Mouse (Mus musculus) skeletal muscle tissue, adult 2 months (tissue): ENCODE data around the gene Hlf.

Experiments used
- DNase-seq: peaks from one replicate; pipeline ENCODE4 v3.0.0-alpha.2; 2012; ENCODE audit warnings: low read depth, low spot score

The Hlf gene

DNA sequence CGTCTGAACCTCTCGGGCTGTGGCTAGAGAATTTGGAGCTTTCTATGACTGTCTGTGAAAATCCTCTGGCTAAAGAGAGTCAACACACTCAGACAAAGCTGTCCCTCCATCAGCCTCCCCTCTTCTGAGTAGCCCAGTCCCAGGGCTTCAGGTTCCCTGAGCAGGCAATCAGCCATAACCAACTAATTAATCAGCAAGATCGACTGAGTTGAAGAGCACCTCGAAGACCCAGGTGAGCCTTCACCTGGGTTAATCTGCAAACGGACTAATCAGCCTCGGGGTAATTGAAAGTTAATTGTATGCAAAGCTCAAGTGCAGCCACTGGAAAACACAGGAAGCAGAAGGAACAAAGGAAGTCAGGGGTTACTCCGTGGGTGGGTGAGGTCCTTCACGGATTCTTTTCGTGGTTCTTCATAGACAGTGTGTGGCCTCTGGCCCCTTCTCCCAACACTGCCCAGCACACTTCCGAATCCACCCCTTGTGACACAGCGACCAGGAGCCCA, 19.9 kb downstream of the Hlf start:
- DNase-seq: no peak

DNA sequence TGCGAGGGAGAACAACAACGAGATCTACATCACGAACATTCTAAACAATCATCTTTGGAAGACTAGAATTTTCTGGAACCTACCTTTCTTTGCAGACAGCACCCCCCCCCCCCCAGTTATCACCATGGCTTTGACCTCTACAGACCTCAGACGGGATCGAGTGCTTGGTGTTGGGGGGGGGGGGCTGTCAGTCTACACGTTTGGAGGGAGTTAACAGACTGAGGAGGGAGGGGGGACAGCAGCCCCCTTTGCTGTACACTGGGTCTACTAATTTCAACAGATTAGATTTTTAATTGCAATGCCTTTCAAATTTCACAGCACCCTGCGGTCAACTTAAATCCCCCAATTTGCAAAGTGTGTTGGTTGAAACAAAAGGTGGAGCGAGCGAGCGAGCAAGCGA, 20.3 kb downstream of the Hlf start:
- DNase-seq: no peak

DNA sequence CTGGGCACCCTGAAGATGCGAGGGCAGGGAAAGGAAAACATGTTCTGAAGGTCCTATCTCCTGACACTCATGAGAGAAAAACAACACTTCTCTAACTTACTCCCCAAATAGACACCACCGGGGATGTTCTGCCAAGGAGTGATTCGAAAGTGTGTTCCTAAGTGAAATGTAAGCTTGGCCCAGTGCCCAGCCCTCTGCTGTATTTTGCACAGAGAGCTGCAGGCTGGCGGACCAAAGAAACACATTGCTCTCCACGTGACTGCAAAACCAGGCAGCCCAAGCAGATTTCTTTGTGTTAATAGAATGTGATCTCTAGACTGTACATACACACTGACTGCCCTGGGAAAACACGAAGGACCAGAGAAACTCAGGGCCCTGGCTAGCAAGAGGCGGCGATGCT, 21.1 kb downstream of the Hlf start:
- DNase-seq: peak; percentile 97

DNA sequence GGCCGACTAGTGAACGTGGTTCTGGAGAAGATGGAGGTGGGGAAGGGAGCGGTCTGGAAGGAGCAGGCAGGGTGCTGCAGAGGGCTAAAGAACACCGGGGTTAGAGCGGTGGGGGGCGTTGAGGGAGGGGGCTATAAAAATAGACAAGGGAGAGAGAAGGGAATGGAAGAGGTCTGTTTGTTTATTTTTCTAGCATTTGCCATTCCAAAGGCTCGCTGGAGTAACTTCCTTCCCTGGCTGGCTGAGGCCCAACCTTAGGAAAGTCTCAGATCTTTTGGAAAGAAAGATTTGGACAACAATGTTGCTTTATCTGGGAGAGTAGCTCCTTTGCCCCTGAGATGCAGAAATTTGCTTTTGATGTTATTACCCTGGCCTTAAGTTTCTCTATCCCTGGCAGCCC, 21.6 kb downstream of the Hlf start:
- DNase-seq: no peak

DNA sequence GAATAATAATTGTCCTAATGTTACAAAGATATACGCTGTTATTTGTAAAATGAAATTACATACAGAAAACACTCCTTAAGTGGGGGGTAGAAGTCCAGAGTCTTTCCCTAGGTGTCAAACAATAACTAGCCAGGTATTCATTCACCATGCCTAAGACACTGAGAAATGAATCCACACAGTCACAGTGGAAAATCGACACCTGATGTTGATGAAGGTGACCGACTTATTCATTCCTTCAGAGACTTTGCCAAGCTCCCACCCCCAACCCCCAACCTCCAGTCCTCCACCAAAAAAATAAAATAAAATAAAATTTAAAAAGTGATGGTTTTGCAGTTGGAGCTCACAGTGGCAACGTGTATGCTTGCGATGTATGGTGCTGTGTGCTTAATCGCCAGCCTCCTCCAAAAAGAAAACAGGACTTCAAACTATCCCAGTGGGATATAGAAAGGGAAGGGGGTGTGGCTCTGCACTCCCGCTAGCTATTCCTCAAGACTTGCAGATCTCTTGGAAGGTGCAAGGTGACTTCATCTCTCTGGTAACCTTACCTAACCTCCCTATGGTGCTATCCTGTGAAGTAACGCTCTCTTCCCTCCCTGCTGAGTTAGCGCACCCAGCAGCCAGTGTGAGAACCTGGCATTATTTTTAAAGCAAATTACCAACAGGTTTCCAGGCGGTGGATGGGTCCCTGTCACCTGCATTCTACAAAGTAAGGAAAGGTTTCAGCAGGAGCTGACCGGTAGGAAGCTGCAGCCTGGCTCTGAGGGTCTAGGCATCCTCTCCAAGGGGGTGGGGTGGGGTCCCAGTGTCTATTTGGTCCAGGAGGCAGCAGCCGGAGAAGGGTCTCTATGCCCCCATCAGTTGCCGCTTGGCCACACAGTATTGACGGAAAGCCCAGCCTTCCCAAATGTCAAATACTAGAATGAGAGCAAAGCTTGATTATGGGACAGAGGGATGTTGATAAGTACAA, 22.5 kb downstream of the Hlf start:
- no peak for DNase-seq

DNA sequence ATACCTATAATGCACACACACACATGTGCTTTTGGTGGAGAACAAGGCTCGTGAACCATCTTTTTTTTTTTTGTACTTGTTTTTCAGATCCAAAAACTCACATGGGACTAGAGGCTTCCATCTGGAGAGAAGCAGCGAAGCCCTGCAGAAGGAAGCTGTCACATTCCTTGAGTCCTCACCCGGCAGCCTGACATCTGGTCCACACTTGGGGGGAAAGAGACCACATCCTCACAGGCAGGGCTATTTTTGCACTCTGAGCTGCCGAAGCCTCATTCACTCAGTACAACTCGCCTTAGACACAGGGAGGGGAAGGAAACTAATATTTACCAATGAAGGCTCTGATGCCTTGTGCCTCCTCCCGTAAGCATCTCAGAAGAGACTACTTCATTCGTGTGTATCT, 25.8 kb downstream of the Hlf start:
- DNase-seq: no peak

DNA sequence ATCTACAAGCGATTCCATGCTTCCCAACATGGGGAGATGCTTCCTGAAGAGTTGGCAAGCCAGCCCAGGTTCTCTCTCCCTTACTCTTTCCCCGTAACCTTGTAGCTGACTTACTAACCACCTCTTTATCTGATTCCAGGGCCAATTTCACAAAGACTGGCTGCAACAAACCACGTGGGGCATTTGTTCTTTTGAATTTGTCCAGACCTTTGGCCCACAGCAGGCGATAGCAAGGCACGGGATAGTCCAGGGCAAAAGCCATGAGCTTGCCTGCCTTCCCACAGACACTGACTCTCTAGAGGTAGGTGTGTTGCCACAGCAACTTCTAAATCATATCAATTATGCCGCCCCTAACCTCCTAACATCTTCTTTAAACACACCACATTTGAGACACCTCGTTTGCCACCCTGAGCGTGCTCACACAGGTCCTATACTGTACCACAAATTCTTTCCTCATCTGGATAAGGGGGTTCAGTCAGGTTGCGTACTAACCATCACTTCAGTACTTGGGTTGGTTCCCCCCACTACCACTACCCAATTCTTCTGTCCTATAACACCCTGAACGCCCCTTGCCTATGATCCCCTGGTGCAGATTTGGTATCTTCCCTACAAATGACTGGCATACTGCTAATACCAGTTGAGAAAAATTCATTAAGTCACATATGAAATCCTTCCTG, 26.7 kb downstream of the Hlf start:
- DNase-seq: no peak

DNA sequence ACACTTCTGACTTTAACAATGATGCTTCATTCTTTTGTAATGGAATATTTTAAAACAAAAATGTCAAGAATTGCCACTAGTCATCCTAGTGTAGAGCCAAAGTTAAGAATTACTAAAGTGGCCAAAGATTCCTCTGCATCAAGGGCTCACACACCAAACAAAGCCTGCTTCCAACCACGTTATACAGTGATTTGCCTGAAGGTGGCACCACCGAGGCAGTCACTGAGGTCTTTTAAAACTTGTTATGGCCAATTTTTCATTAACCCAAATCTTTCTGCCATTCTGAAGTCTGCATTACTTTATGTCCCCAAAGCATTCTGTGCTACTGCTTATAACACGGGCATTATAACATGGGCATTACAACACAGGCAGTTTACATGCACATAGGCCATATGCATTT, 27.3 kb downstream of the Hlf start:
- no peak for DNase-seq

DNA sequence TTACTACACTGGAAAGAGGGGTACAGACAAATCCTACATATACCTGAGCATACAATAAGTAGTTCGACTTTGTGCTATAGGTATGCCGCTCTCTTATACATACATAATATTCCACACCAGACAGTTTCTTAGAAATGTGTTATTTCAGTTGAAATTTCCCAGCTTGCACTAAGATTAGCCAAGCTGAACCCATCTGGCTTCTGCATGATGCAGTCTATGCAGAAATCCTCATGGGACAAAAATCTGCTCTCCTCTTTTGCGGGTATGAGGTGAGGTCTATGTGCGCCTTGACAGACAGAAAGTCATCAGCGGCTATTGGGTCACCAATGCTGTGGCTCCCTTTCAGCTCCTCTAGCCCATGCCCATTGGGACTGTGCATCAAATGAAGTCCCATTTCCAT, 30.2 kb downstream of the Hlf start:
- DNase-seq: no peak

DNA sequence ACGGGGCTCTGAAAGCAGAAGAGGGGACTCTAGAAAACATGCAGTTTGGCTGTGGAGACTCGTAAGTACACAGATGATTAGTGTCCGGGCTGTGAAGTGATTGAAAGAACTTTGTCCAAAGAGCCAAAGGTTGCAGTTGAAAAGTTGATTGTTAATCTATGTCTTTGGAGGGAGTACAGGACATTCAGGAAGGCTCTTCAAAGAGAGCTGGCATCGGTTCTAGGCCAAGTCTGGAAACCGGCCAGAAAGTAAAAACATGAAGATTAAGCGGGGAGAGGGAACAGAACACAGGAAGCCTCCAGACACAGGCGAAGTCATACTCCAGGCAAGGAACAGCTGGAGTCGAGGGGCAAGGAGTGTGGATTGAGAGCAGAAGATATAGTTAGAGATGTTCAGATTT, 32.6 kb downstream of the Hlf start:
- DNase-seq: no peak

DNA sequence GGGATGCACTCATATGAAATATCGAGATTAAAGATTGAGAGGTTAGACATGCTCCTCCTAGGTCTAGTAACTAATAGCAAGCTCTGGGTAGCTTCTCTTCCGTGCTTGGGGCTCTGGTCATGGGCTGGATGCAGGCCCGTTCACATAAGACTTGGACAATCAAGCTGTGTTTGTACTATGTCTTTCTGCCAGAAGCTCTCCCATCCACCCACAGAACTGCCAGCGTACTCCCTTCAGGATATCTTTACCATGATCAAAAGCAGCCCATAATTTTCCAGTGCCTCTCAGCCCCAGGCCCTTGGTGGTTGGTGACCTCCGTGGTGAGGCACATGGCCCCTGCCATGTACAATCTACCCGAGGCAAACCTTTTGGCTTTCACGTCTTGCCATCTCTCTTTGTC, 33.3 kb downstream of the Hlf start:
- no peak for DNase-seq

DNA sequence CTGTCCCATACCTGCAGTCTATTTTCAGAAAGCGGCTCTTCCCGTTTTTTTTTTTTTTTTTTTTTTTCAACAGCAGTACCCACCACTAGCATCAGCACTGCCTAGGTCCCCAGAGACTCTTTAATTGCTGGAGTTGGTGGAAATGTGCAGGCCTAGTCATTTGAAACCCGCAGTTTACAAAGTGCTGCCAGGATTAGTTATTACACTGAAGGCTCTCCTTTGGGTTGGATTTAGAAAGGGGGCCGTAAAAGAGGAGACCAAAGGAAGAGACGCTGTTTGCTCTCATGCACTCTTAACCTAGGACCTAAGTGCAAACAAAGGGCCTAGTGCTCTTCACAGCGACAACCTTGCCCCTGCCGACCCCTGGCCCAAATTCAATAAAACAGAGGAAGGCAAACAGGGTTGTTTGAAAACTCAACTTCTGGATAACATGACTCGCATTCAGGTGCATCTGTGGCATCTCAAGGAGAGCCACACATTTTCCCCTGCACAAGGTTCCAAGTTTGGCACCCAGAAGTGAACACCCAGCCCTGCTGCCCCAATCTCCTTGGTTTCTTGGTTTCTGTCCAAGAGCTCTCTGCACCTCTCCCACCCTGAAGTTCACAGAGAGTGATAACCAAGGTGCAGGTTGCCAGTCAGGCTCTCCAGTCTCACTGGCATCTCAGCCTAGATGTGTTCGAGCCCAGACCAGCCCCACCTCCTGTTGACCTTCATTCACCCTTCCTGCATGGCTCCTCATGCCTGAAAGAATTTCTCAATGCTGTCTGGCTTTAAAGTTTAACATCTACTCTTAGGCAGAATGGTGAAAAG, 34.0 kb downstream of the Hlf start:
- DNase-seq: no peak

DNA sequence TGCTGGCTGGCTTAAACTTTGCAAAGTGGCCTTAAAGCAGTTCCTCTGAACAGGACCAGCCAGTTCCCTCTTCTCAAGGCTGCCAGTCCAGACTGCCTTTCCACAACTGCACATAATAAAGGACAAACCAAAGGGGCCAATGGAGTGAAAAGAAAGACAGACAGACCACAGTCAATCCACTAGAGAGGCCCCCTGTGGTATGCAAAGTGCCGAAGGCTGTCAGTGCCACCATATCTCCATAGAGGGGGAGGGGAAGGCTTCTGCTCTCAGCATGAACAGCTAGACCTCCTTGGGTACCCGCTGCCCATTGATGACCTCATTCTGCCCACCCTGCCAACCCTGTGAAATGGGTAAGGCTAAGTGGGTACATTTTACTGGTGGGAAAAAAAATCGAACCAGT, 34.7 kb downstream of the Hlf start:
- DNase-seq: no peak

DNA sequence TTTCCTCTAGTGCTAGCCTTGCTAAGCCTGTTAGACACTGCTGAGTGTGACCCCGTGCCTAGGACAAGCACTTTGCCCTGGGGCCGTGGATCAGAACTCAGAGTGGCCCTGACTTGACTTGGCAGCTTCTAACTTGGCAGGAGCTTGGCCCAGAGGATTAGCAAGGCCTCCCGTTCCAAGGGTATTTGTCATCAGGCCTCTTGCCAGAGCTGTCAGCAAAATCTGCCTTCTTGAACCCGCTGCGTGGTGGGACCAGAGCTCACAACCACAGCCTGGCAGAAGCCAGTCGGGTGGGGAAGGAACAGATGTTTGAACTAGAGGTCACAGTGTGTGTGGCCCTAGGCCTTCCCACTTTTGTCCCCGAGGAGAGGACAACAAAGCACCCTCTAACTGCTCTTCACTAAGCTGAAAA, 35.4 kb downstream of the Hlf start:
- peak; percentile 90 for DNase-seq

DNA sequence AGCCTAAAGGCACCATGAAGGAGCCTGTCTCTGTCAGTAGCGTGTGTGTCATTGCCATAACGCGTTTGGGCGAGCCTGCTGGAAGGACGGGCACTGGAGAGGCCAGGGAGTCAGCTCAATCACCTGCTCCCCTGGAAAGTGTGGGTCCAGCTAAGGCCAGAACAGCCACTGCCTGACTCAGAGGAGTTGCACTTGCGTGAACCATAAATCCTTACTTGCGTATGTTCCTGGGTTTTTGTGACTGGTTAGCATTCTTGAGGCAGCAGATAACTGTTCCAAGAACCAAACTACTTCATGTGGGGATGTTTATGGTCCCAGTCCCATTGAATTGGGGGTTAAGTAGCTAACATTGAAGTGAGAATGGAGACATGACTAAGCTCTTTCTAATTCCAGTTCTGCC, 38.0 kb downstream of the Hlf start:
- no peak for DNase-seq

DNA sequence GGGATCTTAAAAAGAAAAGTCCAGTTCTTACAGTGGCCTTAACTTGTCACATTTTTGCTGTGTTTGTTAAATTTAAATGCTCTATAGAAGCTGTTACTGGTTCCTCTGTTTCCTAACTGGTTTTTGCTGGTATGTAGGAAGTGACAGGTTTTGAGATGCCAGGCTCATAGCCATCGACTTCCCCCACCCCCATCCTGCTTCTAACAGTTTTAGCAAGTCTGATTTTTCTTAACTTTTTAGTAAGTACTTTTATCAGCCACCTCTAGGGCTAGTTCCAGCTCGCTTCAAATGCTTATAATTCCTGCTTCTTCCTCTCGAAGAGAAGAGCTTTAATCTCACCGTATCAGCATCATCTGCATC, 40.6 kb downstream of the Hlf start:
- no peak for DNase-seq

DNA sequence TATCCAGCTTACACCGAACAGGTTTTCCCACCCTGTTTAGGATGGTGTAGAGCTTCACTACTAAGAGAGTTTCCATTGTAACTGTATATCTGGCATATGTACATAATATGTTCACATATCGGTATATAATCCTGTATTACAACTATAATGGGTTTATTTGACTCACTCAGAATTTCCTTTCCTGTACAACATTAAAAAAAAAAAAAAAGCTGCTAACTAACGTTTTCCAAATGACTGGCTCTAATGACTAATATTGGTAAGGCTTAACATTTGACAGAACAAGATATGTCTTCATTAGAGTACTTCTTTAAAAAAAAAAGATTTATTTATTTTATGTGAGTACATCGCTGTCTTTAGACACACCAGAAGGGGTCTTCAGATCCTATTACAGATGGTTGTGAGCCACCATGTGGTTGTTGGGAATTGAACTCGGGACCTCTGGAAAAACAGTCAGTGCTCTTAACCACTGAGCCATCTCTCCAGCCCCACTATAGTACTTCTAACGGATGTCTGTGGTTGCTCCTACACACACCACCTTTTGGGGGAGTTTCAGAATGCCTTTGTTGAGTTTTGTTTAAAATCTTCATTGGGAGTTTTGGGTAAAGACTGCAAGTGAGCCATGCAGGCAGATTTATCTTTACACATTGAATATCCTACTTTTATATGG, 41.1 kb downstream of the Hlf start:
- no peak for DNase-seq

DNA sequence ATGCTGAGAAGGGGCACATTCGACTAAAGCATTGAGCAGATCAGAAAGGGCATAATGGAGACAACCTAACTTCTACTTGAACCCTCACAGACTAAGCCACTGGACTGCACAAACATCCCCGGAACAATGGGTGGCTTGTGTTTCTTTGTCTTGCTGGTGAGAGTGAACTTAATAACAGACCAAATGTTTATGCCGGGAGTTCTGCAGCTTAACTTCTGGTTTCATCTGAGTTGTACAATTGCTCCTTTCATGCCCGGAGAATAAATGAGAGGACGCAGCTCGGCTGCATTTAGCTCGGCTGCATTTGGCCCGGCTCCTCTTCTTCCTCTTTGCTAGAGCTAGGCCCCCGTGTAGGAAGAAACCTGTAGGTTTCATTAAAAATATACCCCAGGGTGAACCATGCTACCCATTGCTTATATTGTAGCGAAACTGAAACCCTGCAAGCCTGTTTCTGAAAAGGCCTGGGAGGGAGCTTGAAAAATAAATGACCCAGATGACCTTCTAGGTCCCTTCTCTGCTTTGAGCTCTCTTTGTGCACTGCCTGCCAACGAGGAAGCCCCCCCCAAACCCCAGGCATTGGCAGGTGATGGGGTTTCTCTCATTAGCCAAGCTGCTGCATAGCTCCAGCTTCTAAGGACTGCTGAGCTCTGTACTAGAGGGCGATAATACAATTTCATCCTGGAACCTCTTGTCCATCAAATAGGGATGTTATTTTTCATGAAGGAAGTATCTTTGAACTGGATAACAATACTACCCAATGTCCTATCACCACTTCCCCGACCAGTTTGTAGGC, 42.8 kb downstream of the Hlf start:
- DNase-seq: no peak

DNA sequence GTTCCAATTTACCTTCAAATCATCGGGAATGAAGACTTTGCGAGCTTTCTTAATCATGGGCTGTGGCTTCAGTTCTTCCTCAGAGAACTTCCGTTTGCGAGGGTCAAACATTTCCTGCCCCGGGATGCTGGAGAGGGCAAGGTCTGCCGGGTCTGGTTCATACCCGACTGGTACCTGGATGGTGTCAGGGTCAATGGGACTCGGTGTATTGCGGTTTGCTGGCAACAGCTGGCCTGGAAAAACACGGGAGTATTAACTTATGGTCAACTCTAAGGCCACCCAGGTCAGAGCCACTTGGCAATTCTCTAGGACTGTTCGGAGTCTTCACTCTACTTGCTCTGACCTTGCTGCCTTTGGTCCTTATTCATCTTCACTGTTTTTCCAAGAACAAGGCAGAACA, 44.9 kb downstream of the Hlf start:
- no peak for DNase-seq

DNA sequence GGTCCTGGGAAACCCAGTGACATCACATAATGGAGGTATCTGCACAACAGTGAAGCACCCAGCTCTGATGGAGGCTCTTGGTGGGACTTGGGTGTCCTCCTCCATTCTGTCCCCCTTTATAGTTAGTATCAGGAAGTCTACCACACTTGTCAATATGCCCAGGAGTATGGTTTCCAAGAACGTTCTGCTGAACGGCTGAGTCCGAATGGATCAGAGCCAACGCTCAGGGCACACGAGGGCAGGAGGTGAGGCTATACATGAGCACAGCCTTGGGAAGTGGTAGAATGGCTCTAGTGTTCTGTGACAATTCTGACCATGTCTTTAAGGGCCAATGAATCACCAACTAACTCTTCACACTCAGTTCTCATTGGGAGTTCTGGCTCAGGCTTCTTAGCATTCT, 47.8 kb downstream of the Hlf start:
- no peak for DNase-seq

DNA sequence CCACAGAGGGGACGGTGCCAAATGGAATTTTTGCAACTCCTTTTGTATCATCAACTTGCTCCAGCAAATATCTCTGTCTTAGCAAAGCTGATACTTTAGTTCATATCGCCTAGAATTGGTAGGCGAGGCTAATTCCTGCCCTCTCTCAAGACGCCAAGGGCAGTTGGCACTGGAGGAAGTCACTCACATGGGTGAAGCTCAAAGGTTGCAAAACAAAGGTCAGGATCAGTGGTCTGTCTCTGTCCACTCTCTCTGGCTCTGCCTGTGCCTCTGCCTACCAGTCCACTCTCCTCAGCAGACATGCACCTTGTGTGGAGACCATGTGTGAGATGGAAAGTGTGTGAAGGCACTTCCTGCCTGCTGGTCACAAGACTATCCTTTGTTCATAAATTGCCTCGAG, 48.4 kb downstream of the Hlf start:
- no peak for DNase-seq
